Mouse (Mus musculus) heart, embryonic 13.5 days (tissue): Measurements from ENCODE around the gene Mia2. TPM values are rescaled to one million over a fixed set of nuclear protein-coding genes. Genes with fewer than 3 reads are reported as not detected.

Experiments used
- microRNA-seq: library from miRNA; unstranded; fragments of <30 nt; microRNA quantifications from one replicate; pipeline ENCODE4, GENCODE M21; 2016
- polyA plus RNA-seq: library from polyadenylated mRNA; unstranded; fragments of >200 nt; fragmentation: Nextera tagmentation; extraction: Ambion mirVana; gene quantifications from 2 replicates; pipeline ENCODE4 v1.2.1, GENCODE M21; 2015

Gene Mia2
- polyA plus RNA-seq, 1 experiment from 2014 or later, result 34.8 TPM

Small RNA genes within 50 kb of the gene (microRNA-seq; reads per million reads assigned to microRNA genes)
- gene Gm27284, result not detected

Other genes starting within 250 kb of the Mia2 start
- gene Sec23a, start 83.8 kb upstream of the Mia2 start, polyA plus RNA-seq, result 66.4 and 67.9 TPM in 2 replicates
- 22.4 and 25.1 TPM in 2 replicates for gene Gemin2, start 82.4 kb upstream of the Mia2 start, polyA plus RNA-seq
- 79.7 and 90.0 TPM in 2 replicates for gene Trappc6b, start 34.3 kb upstream of the Mia2 start, polyA plus RNA-seq
- gene Pnn, start 28.9 kb upstream of the Mia2 start, polyA plus RNA-seq, result 63.0 and 64.9 TPM in 2 replicates
- 4.2 and 5.9 TPM in 2 replicates for gene Fbxo33, start 123.9 kb downstream of the Mia2 start, polyA plus RNA-seq